Comparison of ENCODE assay signal across 12 mouse cellular contexts in genomic region chr11:116111067-116111466, GRCm38 (mm10). TPM values are rescaled to one million over a fixed set of nuclear protein-coding genes. Genes with fewer than 3 reads are reported as not detected.
A peak's percentile ranks its signal among the peaks of the same experiment; 100 is the strongest.
DNase-seq lines count a peak whose midpoint lies in the region; ATAC-seq and TF ChIP-seq lines count a peak whose summit lies in the region.
"Had no signal": no experiment of that assay in that cellular context is flagged by ENCODE, and none has a peak within 500 bp of the region (broad histone marks: within the 10 kb centered on the region; RNA-seq: fewer than 3 reads in every experiment).

No protein-coding gene starts in this region.

- no peak for TF ChIP-seq EP300 in heart, adult 2 months (IDR thresholded peaks at IDR 0.05; ENCODE audit: insufficient read depth, low read depth, low read length)
- no peak for TF ChIP-seq EP300 in lung, postnatal 0 days (IDR thresholded peaks at IDR 0.05)

- no peak for TF ChIP-seq POLR2A in heart, adult 2 months (IDR thresholded peaks at IDR 0.05; ENCODE audit: insufficient read depth, low read depth, low read length)
- no peak for TF ChIP-seq POLR2A in kidney, adult 2 months (IDR thresholded peaks at IDR 0.05; ENCODE audit: low read depth, low read length)

- no peak for ATAC-seq in lung, postnatal 0 days
- ATAC-seq in stomach, embryonic 16.5 days (ENCODE audit: insufficient read depth, low FRiP score): no peak

- H3K36me3 ChIP-seq in heart, adult 2 months (ENCODE audit: control insufficient read depth, insufficient read depth, low read length): no peaks in the 10 kb centered on the region; the same call in 1 of the 2 replicates
- H3K36me3 ChIP-seq in kidney, adult 2 months (ENCODE audit: control insufficient read depth, insufficient read depth, low read length): peaks cover 2% of the 10 kb centered on the region; the same call in 1 of the 2 replicates
- 0 out of 2 replicates have a peak, but pooled peaks cover 3% of the 10 kb centered on the region for H3K36me3 ChIP-seq in lung, postnatal 0 days (ENCODE audit: insufficient read depth, low read length)
- H3K36me3 ChIP-seq in stomach, embryonic 16.5 days (ENCODE audit: control insufficient read depth, insufficient read depth, low read length): no peaks in the 10 kb centered on the region
- H3K36me3 ChIP-seq: neural tube, embryonic 15.5 days had no signal

- WGBS in heart, adult 2 months: 80% methylated on average over 4 of the region's 4 CpGs
- 87% methylated on average over 4 of the region's 4 CpGs for WGBS in kidney, adult 2 months
- 83% methylated on average over 4 of the region's 4 CpGs for WGBS in lung, postnatal 0 days
- WGBS in stomach, embryonic 16.5 days: 82% methylated on average over 4 of the region's 4 CpGs

- H3K9ac ChIP-seq in heart, adult 2 months (ENCODE audit: low read depth, low read length): no peak overlapping the region
- H3K9ac ChIP-seq in lung, postnatal 0 days (replicated peaks; ENCODE audit: low read depth): no peak overlapping the region
- no peak overlapping the region for H3K9ac ChIP-seq in stomach, embryonic 16.5 days (ENCODE audit: low read length)

- no peak overlapping the region for H3K4me2 ChIP-seq in lung, postnatal 0 days (replicated peaks; ENCODE audit: low read depth, low read length)
- H3K4me2 ChIP-seq in stomach, embryonic 16.5 days (ENCODE audit: low read depth, low read length): peak overlapping the region; percentile 87; the same call in 1 of the 2 replicates

- no peaks in the 10 kb centered on the region for H3K9me3 ChIP-seq in lung, postnatal 0 days (ENCODE audit: low read length)
- no peaks in the 10 kb centered on the region for H3K9me3 ChIP-seq in stomach, embryonic 16.5 days (replicated peaks; ENCODE audit: control insufficient read depth, low read length)
- H3K9me3 ChIP-seq: neural tube, embryonic 15.5 days had no signal

- H3K4me3 ChIP-seq in heart, adult 2 months: peak overlapping the region; percentile 65; the same call in 1 of the 2 replicates
- H3K4me3 ChIP-seq in kidney, adult 2 months (ENCODE audit: insufficient read depth, low read depth, low read length): no peak overlapping the region
- no peak overlapping the region for H3K4me3 ChIP-seq in lung, postnatal 0 days (ENCODE audit: low read depth, low read length)
- H3K4me3 ChIP-seq in stomach, embryonic 16.5 days (replicated peaks; ENCODE audit: low read length): no peak overlapping the region; the same call in 1 of the 2 replicates

- intact Hi-C loops in heart, adult 2 months (cut with DNase I): loop anchor here (2.0 kb wide), 1 partner anchor 16 kb away; no protein-coding TSS in a partner anchor

- H3K79me2 ChIP-seq in heart, adult 2 months (replicated peaks; ENCODE audit: control insufficient read depth, insufficient read depth, low read length): no peaks in the 10 kb centered on the region; the same call in 1 of the 2 replicates

- DNase-seq in heart, adult 2 months: no peak
- DNase-seq in heart, postnatal 4 days: no peak
- DNase-seq in kidney, adult 2 months: no peak
- no peak for DNase-seq in kidney, postnatal 10 days
- no peak for DNase-seq in lung, postnatal 0 days (ENCODE audit: low spot score)
- no peak for DNase-seq in lung, postnatal 14 days
- no peak for DNase-seq in right cerebral cortex, postnatal 10 days (ENCODE audit: low spot score in 2 of 2)
- DNase-seq: adrenal gland, postnatal 36 days; cerebellum, adult 8-10 months; thymus, adult 2 months had no signal

- H3K4me1 ChIP-seq in heart, adult 2 months (ENCODE audit: control insufficient read depth, insufficient read depth, low read length): peaks cover 11% of the 10 kb centered on the region
- peaks cover 21% of the 10 kb centered on the region; the same call in 1 of the 2 replicates for H3K4me1 ChIP-seq in kidney, adult 2 months (ENCODE audit: control insufficient read depth, insufficient read depth, low read length)
- peaks cover 12% of the 10 kb centered on the region; the same call in 1 of the 2 replicates for H3K4me1 ChIP-seq in lung, postnatal 0 days (ENCODE audit: insufficient read depth, low read depth, low read length)
- H3K4me1 ChIP-seq in stomach, embryonic 16.5 days (ENCODE audit: control insufficient read depth, insufficient read depth, low read length): peaks cover 39% of the 10 kb centered on the region

- no peaks in the 10 kb centered on the region for H3K27me3 ChIP-seq in heart, adult 2 months (ENCODE audit: control insufficient read depth, insufficient read depth, low read length)
- H3K27me3 ChIP-seq in kidney, adult 2 months (replicated peaks; ENCODE audit: control insufficient read depth, insufficient read depth, low read length): no peaks in the 10 kb centered on the region
- 0 out of 2 replicates have a peak, but pooled peaks cover 10% of the 10 kb centered on the region for H3K27me3 ChIP-seq in lung, postnatal 0 days (replicated peaks; ENCODE audit: insufficient read depth, low read length)
- H3K27me3 ChIP-seq in stomach, embryonic 16.5 days (ENCODE audit: control insufficient read depth, insufficient read depth, low read length): peaks cover 18% of the 10 kb centered on the region

- TF ChIP-seq CTCF in heart, adult 2 months (IDR thresholded peaks at IDR 0.05): peak; percentile 54
- 0 out of 2 replicates have a peak, but pooled peaks have one; percentile 8 for TF ChIP-seq CTCF in kidney, adult 2 months (conservative IDR thresholded peaks at IDR 0.05; ENCODE audit: insufficient read depth, insufficient read length, low read depth, low read length)
- TF ChIP-seq CTCF in lung, postnatal 0 days (IDR thresholded peaks at IDR 0.05): peak; percentile 23; the same call in 1 of the 2 replicates

- H3K27ac ChIP-seq in heart, adult 2 months: peak overlapping the region; percentile 98
- peak overlapping the region; percentile 54 for H3K27ac ChIP-seq in kidney, adult 2 months (ENCODE audit: insufficient read depth, low read depth, low read length)
- 0 out of 2 replicates have a peak overlapping the region, but pooled peaks have one; percentile 58 for H3K27ac ChIP-seq in lung, postnatal 0 days (ENCODE audit: low read length)
- H3K27ac ChIP-seq in stomach, embryonic 16.5 days (ENCODE audit: low read length): peak overlapping the region; percentile 50; the same call in 1 of the 2 replicates
- H3K27ac ChIP-seq: neural tube, embryonic 15.5 days had no signal

RNA-seq across cellular contexts. Expression of gene Trim47, which starts 15.9 kb away (rescaled TPM):
- total RNA-seq in heart, adult 2 months (2021): 10 to 100 TPM; 23.1 to 28.2 TPM
- 23.7 and 29.5 TPM in 2 replicates for polyA plus RNA-seq in heart, adult 2 months (2012; rRNA removed)
- 10 to 100 TPM; 47.1 to 50.9 TPM for total RNA-seq in heart, postnatal 4 days (2021)
- 34.9 and 39.6 TPM in 2 replicates for polyA plus RNA-seq in kidney, adult 2 months (2012; rRNA removed)
- polyA plus RNA-seq in lung, postnatal 0 days (2015; fragmentation: Nextera tagmentation; extraction: Ambion mirVana): 26.3 and 28.8 TPM in 2 replicates
- polyA plus RNA-seq in stomach, embryonic 16.5 days (2015; fragmentation: Nextera tagmentation; extraction: Ambion mirVana): 22.7 and 23.1 TPM in 2 replicates

RNA-seq across cellular contexts. Expression of gene Trim65, which starts 19.9 kb away (rescaled TPM):
- total RNA-seq in heart, adult 2 months (2021): 1 to 10 TPM; 6.1 to 8.6 TPM
- 8.8 and 10.8 TPM in 2 replicates for polyA plus RNA-seq in heart, adult 2 months (2012; rRNA removed)
- 1 to 10 TPM; 4.3 to 4.8 TPM for total RNA-seq in heart, postnatal 4 days (2021)
- polyA plus RNA-seq in kidney, adult 2 months (2012; rRNA removed): 9.5 and 9.6 TPM in 2 replicates
- 3.9 TPM in 2 replicates for polyA plus RNA-seq in lung, postnatal 0 days (2015; fragmentation: Nextera tagmentation; extraction: Ambion mirVana)
- polyA plus RNA-seq in stomach, embryonic 16.5 days (2015; fragmentation: Nextera tagmentation; extraction: Ambion mirVana): 6.2 and 8.0 TPM in 2 replicates

RNA-seq across cellular contexts. Expression of gene Wbp2, which starts 24.3 kb away (rescaled TPM):
- 100 to 1,000 TPM in 1 of 2 experiments, 10 to 100 TPM in 1; 91.0 to 108 TPM for total RNA-seq in heart, adult 2 months (2021)
- 151 and 176 TPM in 2 replicates for polyA plus RNA-seq in heart, adult 2 months (2012; rRNA removed)
- total RNA-seq in heart, postnatal 4 days (2021): 100 to 1,000 TPM; 107 TPM
- polyA plus RNA-seq in kidney, adult 2 months (2012; rRNA removed): 391 and 392 TPM in 2 replicates
- polyA plus RNA-seq in lung, postnatal 0 days (2015; fragmentation: Nextera tagmentation; extraction: Ambion mirVana): 84.8 and 108 TPM in 2 replicates
- polyA plus RNA-seq in stomach, embryonic 16.5 days (2015; fragmentation: Nextera tagmentation; extraction: Ambion mirVana): 81.8 and 98.6 TPM in 2 replicates

RNA-seq across cellular contexts. Expression of gene Mrpl38, which starts 27.6 kb away (rescaled TPM):
- total RNA-seq in heart, adult 2 months (2021): 10 to 100 TPM; 56.8 to 59.7 TPM
- 42.1 and 55.5 TPM in 2 replicates for polyA plus RNA-seq in heart, adult 2 months (2012; rRNA removed)
- 10 to 100 TPM; 52.5 to 55.3 TPM for total RNA-seq in heart, postnatal 4 days (2021)
- 69.9 and 70.7 TPM in 2 replicates for polyA plus RNA-seq in kidney, adult 2 months (2012; rRNA removed)
- 44.1 and 45.9 TPM in 2 replicates for polyA plus RNA-seq in lung, postnatal 0 days (2015; fragmentation: Nextera tagmentation; extraction: Ambion mirVana)
- polyA plus RNA-seq in stomach, embryonic 16.5 days (2015; fragmentation: Nextera tagmentation; extraction: Ambion mirVana): 83.5 and 87.0 TPM in 2 replicates

RNA-seq across cellular contexts. Expression of gene Unc13d, which starts 33.3 kb away (rescaled TPM):
- total RNA-seq in heart, adult 2 months (2021): 1 to 10 TPM in 1 of 2 experiments, under 1 TPM in 1; 0.55 to 1.5 TPM
- polyA plus RNA-seq in heart, adult 2 months (2012; rRNA removed): 1.1 and 1.7 TPM in 2 replicates
- total RNA-seq in heart, postnatal 4 days (2021): under 1 TPM; 0.88 to 0.95 TPM
- 1.1 and 2.4 TPM in 2 replicates for polyA plus RNA-seq in kidney, adult 2 months (2012; rRNA removed)
- 14.9 and 25.3 TPM in 2 replicates for polyA plus RNA-seq in lung, postnatal 0 days (2015; fragmentation: Nextera tagmentation; extraction: Ambion mirVana)
- 8.3 and 9.9 TPM in 2 replicates for polyA plus RNA-seq in stomach, embryonic 16.5 days (2015; fragmentation: Nextera tagmentation; extraction: Ambion mirVana)
